Mouse (Mus musculus) heart, postnatal 0 days (tissue): ENCODE data around the gene Ccdc30.

Experiments
- CTCF ChIP-seq: IDR thresholded peaks from 2 replicates; pipeline ENCODE4 v1.5.1; 2016; ENCODE audit warnings: antibody characterized with exemption, control low read depth, low read depth
- EP300 ChIP-seq: IDR thresholded peaks from 2 replicates; pipeline ENCODE4 v1.6.1; 2016; ENCODE audit warnings: antibody characterized with exemption, low read depth

- TF ChIP-seq CTCF (no peak), EP300 (no peak)
Observed at GRCm38 (mm10) chr4:119274627-119275026, 140.7 kb downstream of the Ccdc30 start.
